11 mouse cellular contexts compared by ENCODE assay signal in genomic region chr10:116579478-116579877, GRCm38 (mm10). TPM values are rescaled to one million over a fixed set of nuclear protein-coding genes. Genes with fewer than 3 reads are reported as not detected.
DNase-seq lines count a peak whose midpoint lies in the region; ATAC-seq and TF ChIP-seq lines count a peak whose summit lies in the region.
"Had no signal": no experiment of that assay in that cellular context is flagged by ENCODE, and none has a peak within 500 bp of the region (broad histone marks: within the 10 kb centered on the region; RNA-seq: fewer than 3 reads in every experiment).

No protein-coding gene starts in this region.

- peak overlapping the region; percentile 93 for H3K4me3 ChIP-seq in lung, embryonic 14.5 days (ENCODE audit: low read depth, low read length)
- H3K4me3 ChIP-seq in hindbrain, embryonic 11.5 days (ENCODE audit: low read depth, low read length): 0 out of 2 replicates have a peak overlapping the region, but pooled peaks have one; percentile 6
- peak overlapping the region; percentile 97; the same call in 1 of the 2 replicates for H3K4me3 ChIP-seq in liver, embryonic 13.5 days (replicated peaks)
- H3K4me3 ChIP-seq in stomach, embryonic 14.5 days (ENCODE audit: low read depth, low read length): peak overlapping the region; percentile 97; the same call in 1 of the 2 replicates

- H3K9me3 ChIP-seq in lung, embryonic 14.5 days (ENCODE audit: low read depth, low read length): no peaks in the 10 kb centered on the region
- no peaks in the 10 kb centered on the region for H3K9me3 ChIP-seq in hindbrain, embryonic 11.5 days (ENCODE audit: control insufficient read depth, low read length)
- H3K9me3 ChIP-seq in liver, embryonic 13.5 days (replicated peaks): no peaks in the 10 kb centered on the region
- H3K9me3 ChIP-seq in stomach, embryonic 14.5 days (ENCODE audit: control insufficient read depth, low read depth, low read length): no peaks in the 10 kb centered on the region

- no peak for DNase-seq in lung, embryonic 14.5 days
- DNase-seq in lung, postnatal 25 days (ENCODE audit: low spot score): no peak
- DNase-seq in hindbrain, embryonic 11.5 days (ENCODE audit: low spot score): no peak
- no peak for DNase-seq in liver, embryonic 13.5 days
- no peak for DNase-seq in cerebellum, postnatal 4 days (ENCODE audit: low spot score in 2 of 2)
- DNase-seq in lung, postnatal 36 days: no peak
- DNase-seq in gastrocnemius, postnatal 36 days: no peak
- DNase-seq: kidney, adult 11 months; thymus, postnatal 25 days had no signal

- no peaks in the 10 kb centered on the region for H3K36me3 ChIP-seq in lung, embryonic 14.5 days (ENCODE audit: insufficient read depth)
- no peaks in the 10 kb centered on the region for H3K36me3 ChIP-seq in hindbrain, embryonic 11.5 days (ENCODE audit: control insufficient read depth, insufficient read depth, low read length)
- H3K36me3 ChIP-seq in liver, embryonic 13.5 days: 0 out of 2 replicates have a peak, but pooled peaks cover 3% of the 10 kb centered on the region
- H3K36me3 ChIP-seq in stomach, embryonic 14.5 days (ENCODE audit: control insufficient read depth, insufficient read depth, low read length): no peaks in the 10 kb centered on the region

- peak overlapping the region; percentile 72 for H3K4me2 ChIP-seq in lung, embryonic 14.5 days
- H3K4me2 ChIP-seq in hindbrain, embryonic 11.5 days (replicated peaks; ENCODE audit: low read depth, low read length): no peak overlapping the region; the same call in 1 of the 2 replicates
- H3K4me2 ChIP-seq in liver, embryonic 13.5 days: peak overlapping the region; percentile 38; the same call in 1 of the 2 replicates
- peak overlapping the region; percentile 46 for H3K4me2 ChIP-seq in stomach, embryonic 14.5 days (replicated peaks; ENCODE audit: low read depth, low read length)

- intact Hi-C loops in gastrocnemius, postnatal 36 days (cut with DNase I): no loop called here

- TF ChIP-seq CTCF in lung, embryonic 14.5 days (IDR thresholded peaks at IDR 0.05; ENCODE audit: low read depth): no peak

- no peak overlapping the region for H3K27ac ChIP-seq in lung, embryonic 14.5 days (ENCODE audit: low read depth)
- no peak overlapping the region for H3K27ac ChIP-seq in hindbrain, embryonic 11.5 days (ENCODE audit: low read depth, low read length)
- H3K27ac ChIP-seq in liver, embryonic 13.5 days: no peak overlapping the region
- no peak overlapping the region for H3K27ac ChIP-seq in stomach, embryonic 14.5 days (ENCODE audit: low read length)

- no peaks in the 10 kb centered on the region for H3K27me3 ChIP-seq in lung, embryonic 14.5 days (ENCODE audit: insufficient read depth, low read length)
- no peaks in the 10 kb centered on the region for H3K27me3 ChIP-seq in hindbrain, embryonic 11.5 days (ENCODE audit: control insufficient read depth, insufficient read depth, low read length)
- no peaks in the 10 kb centered on the region for H3K27me3 ChIP-seq in liver, embryonic 13.5 days
- no peaks in the 10 kb centered on the region for H3K27me3 ChIP-seq in stomach, embryonic 14.5 days (ENCODE audit: control insufficient read depth, insufficient read depth, low read length)

- no peak for ATAC-seq in lung, embryonic 14.5 days (ENCODE audit: insufficient read depth)
- ATAC-seq in hindbrain, embryonic 11.5 days (ENCODE audit: low FRiP score): no peak
- no peak for ATAC-seq in liver, embryonic 13.5 days (ENCODE audit: low read depth)
- no peak for ATAC-seq in stomach, embryonic 14.5 days (ENCODE audit: insufficient number of reproducible peaks, insufficient read depth, low FRiP score, low read depth)
- ATAC-seq: lung, postnatal 0 days had no signal

- H3K9ac ChIP-seq in lung, embryonic 14.5 days: no peak overlapping the region
- H3K9ac ChIP-seq in hindbrain, embryonic 11.5 days (ENCODE audit: low read depth, low read length): no peak overlapping the region
- H3K9ac ChIP-seq in liver, embryonic 13.5 days: peak overlapping the region; percentile 33
- no peak overlapping the region for H3K9ac ChIP-seq in stomach, embryonic 14.5 days (replicated peaks; ENCODE audit: low read depth, low read length)

- H3K4me1 ChIP-seq in lung, embryonic 14.5 days (ENCODE audit: insufficient read depth): no peaks in the 10 kb centered on the region
- H3K4me1 ChIP-seq in hindbrain, embryonic 11.5 days (replicated peaks; ENCODE audit: control insufficient read depth, insufficient read depth, low read length): no peaks in the 10 kb centered on the region
- peaks cover 40% of the 10 kb centered on the region for H3K4me1 ChIP-seq in liver, embryonic 13.5 days (replicated peaks)
- 0 out of 2 replicates have a peak, but pooled peaks cover 2% of the 10 kb centered on the region for H3K4me1 ChIP-seq in stomach, embryonic 14.5 days (ENCODE audit: control insufficient read depth, insufficient read depth, low read length)

RNA-seq across cellular contexts. Expression of gene Cnot2, which starts 1.8 kb away (rescaled TPM):
- 106 and 112 TPM in 2 replicates for polyA plus RNA-seq in lung, embryonic 14.5 days (2014; fragmentation: Nextera tagmentation; extraction: Ambion mirVana)
- 138 and 142 TPM in 2 replicates for polyA plus RNA-seq in hindbrain, embryonic 11.5 days (2014; fragmentation: Nextera tagmentation; extraction: Ambion mirVana)
- polyA plus RNA-seq in liver, embryonic 13.5 days (2015; fragmentation: Nextera tagmentation; extraction: Ambion mirVana): 42.3 and 54.4 TPM in 2 replicates
- 104 and 113 TPM in 2 replicates for polyA plus RNA-seq in stomach, embryonic 14.5 days (2014; fragmentation: Nextera tagmentation; extraction: Ambion mirVana)
- total RNA-seq in gastrocnemius, postnatal 36 days (2021): 10 to 100 TPM; 27.6 to 30.5 TPM

Comparison
In these comparisons a context has a peak if more than half of its experiments do, and no peak if none do; other contexts are left out.
1. H3K4me3 ChIP-seq: peak in every context shown above with its lines; median percentile 97 in liver, embryonic 13.5 days; 97 in stomach, embryonic 14.5 days; 93 in lung, embryonic 14.5 days; 6 in hindbrain, embryonic 11.5 days.